Mouse (Mus musculus): ENCODE data around the gene Ccs.

DNA sequence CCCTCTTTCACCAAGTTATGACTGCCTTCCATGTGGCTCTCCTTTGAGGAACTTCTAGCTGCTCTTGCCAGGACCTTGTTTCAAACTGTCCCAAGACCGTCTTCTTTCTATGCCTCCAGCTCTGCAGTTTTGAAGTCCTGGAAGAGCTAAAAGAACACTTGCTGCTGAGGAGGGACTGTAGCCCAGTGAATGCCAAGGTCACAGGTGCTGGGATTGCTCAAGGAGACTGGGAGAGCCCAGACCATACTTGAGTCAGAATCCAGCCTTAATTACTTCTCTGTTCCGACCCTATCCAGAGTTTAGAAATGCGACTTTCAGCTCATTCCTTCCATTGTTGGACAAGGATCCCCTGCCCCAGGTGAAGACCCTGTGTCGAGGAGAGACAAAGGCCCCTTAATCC is 16.8 kb upstream of the Ccs start:
- TF ChIP-seq CTCF (IDR thresholded peaks at IDR 0.05; ENCODE audit: low read depth): no peak
- no peak for TF ChIP-seq EP300 (IDR thresholded peaks at IDR 0.05; ENCODE audit: low read depth)

Data from liver, postnatal 0 days (tissue).